Mouse (Mus musculus): ENCODE data around the gene Galnt13. TPM values are rescaled to one million over a fixed set of nuclear protein-coding genes. Genes with fewer than 3 reads are reported as not detected.
A peak's percentile ranks its signal among the peaks of the same experiment; 100 is the strongest.
"Not testable (repeated sequence)": the region's sequence is repeated elsewhere in the genome, so short reads cannot be mapped to it uniquely, and the experiment has no call there.

The Galnt13 gene
- polyA plus RNA-seq, 1 experiment from 2014 or later, result 12.7 TPM

DNA sequence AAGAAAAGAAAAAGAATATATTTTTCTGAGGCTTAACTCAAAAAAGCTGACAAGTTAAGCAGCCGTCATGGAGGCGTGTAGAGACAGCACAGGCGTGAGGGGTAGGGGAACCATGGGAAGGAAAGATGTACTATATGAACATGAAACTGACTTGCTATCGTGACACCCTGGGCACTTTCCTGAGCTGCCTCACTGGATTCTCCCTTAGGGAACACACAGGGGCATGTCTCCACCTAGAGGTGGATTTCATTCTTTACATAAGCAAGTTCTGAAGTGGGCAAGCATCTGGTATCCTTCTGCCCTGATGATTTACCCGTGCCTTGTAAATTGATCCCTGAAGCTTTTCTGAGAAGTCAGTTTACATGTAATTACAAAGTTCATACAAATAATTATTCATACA, 586.4 kb downstream of the Galnt13 start:
- H3K4me3 ChIP-seq (ENCODE audit: low read depth, low read length), result not testable (repeated sequence)
- 0 out of 2 replicates have a peak, but pooled peaks have one; percentile 54 for ATAC-seq

DNA sequence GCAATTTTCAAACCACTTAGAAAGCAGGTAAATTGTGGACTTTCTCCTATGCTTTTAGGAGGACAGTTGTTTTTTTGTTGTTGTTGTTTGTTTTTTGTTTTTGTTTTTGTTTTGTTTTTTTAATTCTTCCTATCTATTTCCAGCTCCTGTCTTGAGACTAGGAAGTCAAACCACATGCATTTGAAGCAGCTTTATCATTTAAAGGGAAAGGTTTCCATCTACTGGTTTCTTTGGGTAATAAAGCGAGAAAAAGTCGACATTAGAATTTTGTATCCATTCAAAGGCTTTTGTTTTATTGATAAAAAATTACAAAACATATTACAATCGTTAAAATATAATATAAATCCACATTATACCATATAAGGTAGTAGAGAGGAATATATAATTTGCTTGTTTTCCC, 598.5 kb downstream of the Galnt13 start:
- H3K4me1 ChIP-seq (ENCODE audit: control insufficient read depth, insufficient read depth, low read length), result no peaks in the 10 kb centered on the region
- ATAC-seq, result no peak
- H3K36me3 ChIP-seq (ENCODE audit: control insufficient read depth, insufficient read depth, low read length), result no peaks in the 10 kb centered on the region
- H3K27ac ChIP-seq (ENCODE audit: low read length), result no peak overlapping the region
- no peak overlapping the region for H3K4me2 ChIP-seq (ENCODE audit: low read length)
- no peaks in the 10 kb centered on the region for H3K27me3 ChIP-seq (ENCODE audit: control insufficient read depth, insufficient read depth, low read depth, low read length)
- no peak overlapping the region for H3K4me3 ChIP-seq (ENCODE audit: low read depth, low read length)
- H3K9ac ChIP-seq (ENCODE audit: low read depth, low read length), result no peak overlapping the region
- 59% methylated on average over 3 of the region's 3 CpGs for WGBS
- no peaks in the 10 kb centered on the region for H3K9me3 ChIP-seq (replicated peaks; ENCODE audit: control insufficient read depth, low read length, poor library complexity, severe bottlenecking)

More for the DNA sequence above, 586.4 kb downstream of the Galnt13 start:
- not testable (repeated sequence) for H3K4me2 ChIP-seq (ENCODE audit: low read length); H3K9me3 ChIP-seq (replicated peaks; ENCODE audit: control insufficient read depth, low read length, poor library complexity, severe bottlenecking); H3K9ac ChIP-seq (ENCODE audit: low read depth, low read length); H3K27ac ChIP-seq (ENCODE audit: low read length); H3K36me3 ChIP-seq (ENCODE audit: control insufficient read depth, insufficient read depth, low read length); H3K4me1 ChIP-seq (ENCODE audit: control insufficient read depth, insufficient read depth, low read length); H3K27me3 ChIP-seq (ENCODE audit: control insufficient read depth, insufficient read depth, low read depth, low read length)
- whole genome bisulfite sequencing, result no CpG with 5 or more reads among the region's 5 CpGs

DNA sequence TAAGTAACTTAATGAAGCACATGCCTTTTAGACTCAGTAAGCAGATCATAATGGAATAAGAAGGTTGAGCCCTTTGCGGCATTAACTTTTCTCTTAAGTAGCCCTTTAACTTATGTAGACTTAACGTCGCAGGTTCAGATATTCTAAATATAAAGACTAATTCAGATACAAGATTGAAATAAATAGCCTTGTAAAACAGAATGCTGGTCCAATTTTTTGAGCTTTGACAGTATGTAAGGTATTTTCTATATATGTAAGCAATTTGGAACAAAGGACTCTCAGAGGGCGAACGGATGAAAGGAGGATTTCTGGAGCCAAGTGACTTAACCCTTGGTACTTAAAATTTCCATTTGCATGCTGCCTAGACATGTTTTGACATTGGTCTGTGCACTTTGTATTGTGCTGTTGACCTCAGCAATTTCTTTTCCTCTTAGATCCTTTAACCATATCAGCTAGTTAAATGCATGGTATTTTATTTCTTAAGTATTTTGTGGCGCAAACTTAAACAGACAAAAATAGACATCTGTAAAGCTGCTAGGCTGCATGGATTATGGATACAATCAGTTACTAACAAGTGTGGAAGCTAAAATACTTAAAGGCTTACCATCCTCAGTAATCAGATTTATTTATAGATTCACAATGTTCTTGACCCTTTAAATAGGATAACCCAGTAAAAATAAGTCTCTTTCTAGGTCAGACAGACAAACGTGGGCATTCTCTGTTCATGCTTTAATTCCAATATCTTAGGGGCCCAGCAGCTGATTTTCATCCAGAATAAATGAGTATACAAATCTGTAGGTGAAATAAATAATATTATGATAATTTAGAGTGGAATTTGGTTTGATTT, 629.6 kb downstream of the Galnt13 start:
- no peak overlapping the region for H3K27ac ChIP-seq (ENCODE audit: low read length)
- ATAC-seq, result no peak

DNA sequence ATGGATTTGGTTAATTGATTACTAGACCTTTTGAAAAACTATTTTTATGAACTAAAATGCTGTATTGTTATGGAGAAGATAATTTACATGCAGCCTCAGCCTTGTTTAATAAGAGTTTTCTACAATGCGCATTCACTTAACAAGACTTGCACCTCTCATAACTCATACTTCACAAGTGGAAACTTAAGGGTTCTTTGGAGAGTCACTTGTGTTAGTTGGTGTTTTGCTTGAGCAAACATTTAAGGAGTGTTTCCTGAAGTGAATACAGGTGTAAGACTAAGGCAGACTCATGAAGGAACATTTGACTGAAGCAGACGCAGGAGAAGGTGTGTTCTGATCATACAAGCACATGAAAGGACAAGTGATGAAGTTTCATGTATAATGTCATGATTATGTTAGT, 649.5 kb downstream of the Galnt13 start:
- H3K4me2 ChIP-seq (ENCODE audit: low read length), result no peak overlapping the region
- no peaks in the 10 kb centered on the region for H3K9me3 ChIP-seq (replicated peaks; ENCODE audit: control insufficient read depth, low read length, poor library complexity, severe bottlenecking)
- 88% methylated on average over 2 of the region's 2 CpGs for WGBS
- H3K9ac ChIP-seq (ENCODE audit: low read depth, low read length), result no peak overlapping the region
- no peak overlapping the region for H3K27ac ChIP-seq (ENCODE audit: low read length)
- H3K36me3 ChIP-seq (ENCODE audit: control insufficient read depth, insufficient read depth, low read length), result no peaks in the 10 kb centered on the region
- no peak overlapping the region for H3K4me3 ChIP-seq (ENCODE audit: low read depth, low read length)
- H3K27me3 ChIP-seq (ENCODE audit: control insufficient read depth, insufficient read depth, low read depth, low read length), result no peaks in the 10 kb centered on the region
- no peak for ATAC-seq
- H3K4me1 ChIP-seq (ENCODE audit: control insufficient read depth, insufficient read depth, low read length), result no peaks in the 10 kb centered on the region

More for the DNA sequence above, 629.6 kb downstream of the Galnt13 start:
- no peaks in the 10 kb centered on the region for H3K36me3 ChIP-seq (ENCODE audit: control insufficient read depth, insufficient read depth, low read length)
- no peak overlapping the region for H3K9ac ChIP-seq (ENCODE audit: low read depth, low read length)
- no peak overlapping the region for H3K4me3 ChIP-seq (ENCODE audit: low read depth, low read length)
- 20% methylated on average over 7 of the region's 7 CpGs for WGBS
- no peaks in the 10 kb centered on the region for H3K9me3 ChIP-seq (replicated peaks; ENCODE audit: control insufficient read depth, low read length, poor library complexity, severe bottlenecking)
- H3K4me2 ChIP-seq (ENCODE audit: low read length), result no peak overlapping the region
- no peaks in the 10 kb centered on the region for H3K27me3 ChIP-seq (ENCODE audit: control insufficient read depth, insufficient read depth, low read depth, low read length)
- H3K4me1 ChIP-seq (ENCODE audit: control insufficient read depth, insufficient read depth, low read length), result no peaks in the 10 kb centered on the region

DNA sequence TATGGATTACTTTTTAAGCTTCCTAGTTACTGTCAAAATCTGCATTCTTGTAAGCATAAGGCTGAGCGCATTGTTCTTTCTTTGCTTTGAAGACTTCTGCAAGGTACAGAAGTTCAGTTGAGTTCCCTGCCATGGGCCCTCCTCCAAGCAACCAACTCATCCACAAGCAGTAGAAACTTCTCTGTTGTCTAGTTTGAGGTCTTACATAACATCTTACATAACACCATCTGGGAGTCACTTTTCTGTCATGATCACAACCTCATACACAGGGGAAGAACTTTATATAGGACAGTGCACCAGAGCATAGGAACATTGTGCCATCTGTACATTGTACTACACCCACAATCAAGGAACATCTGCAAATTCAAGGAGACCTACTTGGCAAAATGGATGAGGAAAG, 651.9 kb downstream of the Galnt13 start:
- H3K36me3 ChIP-seq (ENCODE audit: control insufficient read depth, insufficient read depth, low read length), result no peaks in the 10 kb centered on the region
- no peaks in the 10 kb centered on the region for H3K9me3 ChIP-seq (replicated peaks; ENCODE audit: control insufficient read depth, low read length, poor library complexity, severe bottlenecking)
- WGBS, result 96% methylated on average over 1 of the region's 1 CpGs
- H3K4me1 ChIP-seq (ENCODE audit: control insufficient read depth, insufficient read depth, low read length), result peaks cover 4% of the 10 kb centered on the region; the same call in 1 of the 2 replicates
- no peak overlapping the region for H3K27ac ChIP-seq (ENCODE audit: low read length)
- H3K9ac ChIP-seq (ENCODE audit: low read depth, low read length), result no peak overlapping the region
- H3K4me3 ChIP-seq (ENCODE audit: low read depth, low read length), result no peak overlapping the region
- ATAC-seq, result no peak
- H3K27me3 ChIP-seq (ENCODE audit: control insufficient read depth, insufficient read depth, low read depth, low read length), result no peaks in the 10 kb centered on the region
- no peak overlapping the region for H3K4me2 ChIP-seq (ENCODE audit: low read length)

- ATAC-seq, result peak; percentile 63; the same call in 1 of the 2 replicates
- no peak overlapping the region for H3K4me3 ChIP-seq (ENCODE audit: low read depth, low read length)
- 14% methylated on average over 3 of the region's 3 CpGs for WGBS
These were observed 654.2 kb downstream of the Galnt13 start for GRCm38 (mm10) chr2:55090332-55090731.

GRCm38 (mm10) chr2:55091495-55091894, 655.4 kb downstream of the Galnt13 start:
- ATAC-seq, result peak; percentile 93

More at GRCm38 (mm10) chr2:55090332-55090731, 654.2 kb downstream of the Galnt13 start:
- Histone ChIP-seq H3K4me1 (ENCODE audit: control insufficient read depth, insufficient read depth, low read length) (peaks cover 4% of the 10 kb centered on the region; the same call in 1 of the 2 replicates), H3K9ac (ENCODE audit: low read depth, low read length) (no peak overlapping the region), H3K4me2 (ENCODE audit: low read length) (no peak overlapping the region), H3K9me3 (replicated peaks; ENCODE audit: control insufficient read depth, low read length, poor library complexity, severe bottlenecking) (no peaks in the 10 kb centered on the region), H3K36me3 (ENCODE audit: control insufficient read depth, insufficient read depth, low read length) (no peaks in the 10 kb centered on the region), H3K27ac (ENCODE audit: low read length) (no peak overlapping the region), H3K27me3 (ENCODE audit: control insufficient read depth, insufficient read depth, low read depth, low read length) (no peaks in the 10 kb centered on the region)

DNA sequence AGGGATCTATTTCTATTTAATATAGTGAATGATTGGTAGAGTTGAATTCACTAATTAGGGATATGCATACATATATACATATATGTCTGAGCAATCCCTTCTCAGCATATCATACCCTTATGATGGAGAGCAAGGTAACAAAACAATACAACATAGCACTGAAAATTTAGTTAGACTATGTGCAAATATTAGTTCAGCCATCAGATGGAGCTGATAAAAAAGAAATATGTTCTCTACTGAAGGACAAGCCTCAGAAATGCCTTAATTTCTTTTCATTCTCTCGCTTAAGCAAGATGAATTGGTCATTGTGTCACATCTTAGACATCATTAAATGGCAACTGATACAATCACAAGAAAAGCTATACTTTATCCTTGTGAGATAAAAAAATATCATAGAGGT, 663.0 kb downstream of the Galnt13 start:
- no peak overlapping the region for H3K9ac ChIP-seq (ENCODE audit: low read depth, low read length)
- H3K27me3 ChIP-seq (ENCODE audit: control insufficient read depth, insufficient read depth, low read depth, low read length), result no peaks in the 10 kb centered on the region
- 53% methylated on average over 1 of the region's 1 CpGs for WGBS
- no peak overlapping the region for H3K27ac ChIP-seq (ENCODE audit: low read length)
- no peaks in the 10 kb centered on the region for H3K4me1 ChIP-seq (ENCODE audit: control insufficient read depth, insufficient read depth, low read length)
- no peaks in the 10 kb centered on the region for H3K9me3 ChIP-seq (replicated peaks; ENCODE audit: control insufficient read depth, low read length, poor library complexity, severe bottlenecking)
- H3K4me3 ChIP-seq (ENCODE audit: low read depth, low read length), result no peak overlapping the region
- ATAC-seq, result no peak
- H3K36me3 ChIP-seq (ENCODE audit: control insufficient read depth, insufficient read depth, low read length), result no peaks in the 10 kb centered on the region
- H3K4me2 ChIP-seq (ENCODE audit: low read length), result no peak overlapping the region

More at GRCm38 (mm10) chr2:55091495-55091894, 655.4 kb downstream of the Galnt13 start:
- WGBS, result 8% methylated on average over 4 of the region's 4 CpGs
- Histone ChIP-seq H3K9me3 (replicated peaks; ENCODE audit: control insufficient read depth, low read length, poor library complexity, severe bottlenecking) (no peaks in the 10 kb centered on the region), H3K36me3 (ENCODE audit: control insufficient read depth, insufficient read depth, low read length) (no peaks in the 10 kb centered on the region), H3K4me1 (ENCODE audit: control insufficient read depth, insufficient read depth, low read length) (peaks cover 4% of the 10 kb centered on the region; the same call in 1 of the 2 replicates), H3K9ac (ENCODE audit: low read depth, low read length) (no peak overlapping the region), H3K4me3 (ENCODE audit: low read depth, low read length) (no peak overlapping the region), H3K27me3 (ENCODE audit: control insufficient read depth, insufficient read depth, low read depth, low read length) (no peaks in the 10 kb centered on the region), H3K4me2 (ENCODE audit: low read length) (no peak overlapping the region), H3K27ac (ENCODE audit: low read length) (no peak overlapping the region)

- no peak overlapping the region for H3K27ac ChIP-seq (ENCODE audit: low read length)
- WGBS, result 76% methylated on average over 5 of the region's 5 CpGs
These were observed 665.2 kb downstream of the Galnt13 start for GRCm38 (mm10) chr2:55101279-55101678.

More at GRCm38 (mm10) chr2:55101279-55101678, 665.2 kb downstream of the Galnt13 start:
- H3K4me2 ChIP-seq (ENCODE audit: low read length), result no peak overlapping the region
- no peak for ATAC-seq
- H3K4me3 ChIP-seq (ENCODE audit: low read depth, low read length), result no peak overlapping the region
- H3K9ac ChIP-seq (ENCODE audit: low read depth, low read length), result no peak overlapping the region
- no peaks in the 10 kb centered on the region for H3K4me1 ChIP-seq (ENCODE audit: control insufficient read depth, insufficient read depth, low read length)
- no peaks in the 10 kb centered on the region for H3K27me3 ChIP-seq (ENCODE audit: control insufficient read depth, insufficient read depth, low read depth, low read length)
- H3K36me3 ChIP-seq (ENCODE audit: control insufficient read depth, insufficient read depth, low read length), result no peaks in the 10 kb centered on the region
- no peaks in the 10 kb centered on the region for H3K9me3 ChIP-seq (replicated peaks; ENCODE audit: control insufficient read depth, low read length, poor library complexity, severe bottlenecking)
